Mouse (Mus musculus) heart, postnatal 36 days (tissue): ENCODE measurements around the gene A630023A22Rik. TPM values are rescaled to one million over a fixed set of nuclear protein-coding genes. Genes with fewer than 3 reads are reported as not detected.

Source experiments
- DNase-seq, 2 experiments: peaks; one replicate each; pipeline ENCODE4 v3.0.0; 2021 to 2022
- intact Hi-C: fragments of 180-260 bp; cut with DNase I; formaldehyde crosslinking; loops from one replicate; pipeline ENCODE4 v1.15.1; 2025
- total RNA-seq, 2 experiments: library from RNA; stranded (reverse); gene quantifications; 2 replicates each; pipeline ENCODE4 v1.2.3; 2021

Gene A630023A22Rik
- total RNA-seq = not detected

- no peak for DNase-seq
- intact Hi-C loops = no loop called here
Observed at GRCm38 (mm10) chr14:34102601-34103000, at the start of gene A630023A22Rik. Gene A630023A22Rik (minus strand): TSS chr14:34102754.

- DNase-seq = peak; percentile 47 to 52
- intact Hi-C loops = loop anchor here (2.0 to 10.0 kb wide), 2 partner anchors 46 to 188 kb away; no protein-coding TSS in a partner anchor
Observed at GRCm38 (mm10) chr14:34152342-34152741, 49.8 kb upstream of the A630023A22Rik start, which contains the start of gene Npy4r. Gene Npy4r (minus strand): TSS chr14:34152489.

GRCm38 (mm10) chr14:34142915-34143314 is 40.4 kb upstream of the A630023A22Rik start:
- intact Hi-C loops = no loop called here
- DNase-seq = no peak

GRCm38 (mm10) chr14:34142316-34142715 is 39.8 kb upstream of the A630023A22Rik start:
- DNase-seq = no peak
- intact Hi-C loops = no loop called here

- intact Hi-C loops = no loop called here
- no peak for DNase-seq
Observed at GRCm38 (mm10) chr14:34139671-34140664, 37.4 kb upstream of the A630023A22Rik start.

- intact Hi-C loops = no loop called here
- DNase-seq = no peak
Observed at GRCm38 (mm10) chr14:34135391-34135790, 32.8 kb upstream of the A630023A22Rik start.

- DNase-seq = no peak
- intact Hi-C loops = no loop called here
Observed at GRCm38 (mm10) chr14:34131216-34131615, 28.7 kb upstream of the A630023A22Rik start.

- intact Hi-C loops = no loop called here
- DNase-seq = no peak
Observed at GRCm38 (mm10) chr14:34121691-34122090, 19.1 kb upstream of the A630023A22Rik start.

GRCm38 (mm10) chr14:34120923-34121351 is 18.4 kb upstream of the A630023A22Rik start:
- DNase-seq = no peak
- intact Hi-C loops = no loop called here

GRCm38 (mm10) chr14:34120016-34120910 is 17.7 kb upstream of the A630023A22Rik start:
- intact Hi-C loops = no loop called here
- DNase-seq = no peak

GRCm38 (mm10) chr14:34119046-34119723 is 16.6 kb upstream of the A630023A22Rik start:
- DNase-seq = peak in 1 of 2 experiments; percentile 21
- intact Hi-C loops = no loop called here

GRCm38 (mm10) chr14:34114311-34114710 is 11.8 kb upstream of the A630023A22Rik start:
- intact Hi-C loops = no loop called here

GRCm38 (mm10) chr14:34107594-34107993 is 5.0 kb upstream of the A630023A22Rik start:
- intact Hi-C loops = loop anchor here (2.0 kb wide), 1 partner anchor 45 kb away; the partner anchor contains the start of gene Npy4r
- no peak for DNase-seq

More at GRCm38 (mm10) chr14:34114311-34114710, 11.8 kb upstream of the A630023A22Rik start:
- no peak for DNase-seq

- peak in 1 of 2 experiments; percentile 50 for DNase-seq
- intact Hi-C loops = loop anchor here (2.0 kb wide), 1 partner anchor 46 kb away; the partner anchor contains the start of gene Npy4r
Observed at GRCm38 (mm10) chr14:34106389-34107062, 4.0 kb upstream of the A630023A22Rik start.

GRCm38 (mm10) chr14:34104892-34105291 is 2.3 kb upstream of the A630023A22Rik start:
- DNase-seq = peak; percentile 75
- intact Hi-C loops = loop anchor here (1.0 to 2.0 kb wide), 3 partner anchors 25 to 146 kb away; no protein-coding TSS in a partner anchor

GRCm38 (mm10) chr14:34103855-34104254 is 1.3 kb upstream of the A630023A22Rik start:
- no peak for DNase-seq
- intact Hi-C loops = loop anchor here (1.0 to 2.0 kb wide), 2 partner anchors 24 to 145 kb away; no protein-coding TSS in a partner anchor

GRCm38 (mm10) chr14:34096161-34096560 is 6.4 kb downstream of the A630023A22Rik start:
- no peak for DNase-seq
- intact Hi-C loops = no loop called here

- intact Hi-C loops = no loop called here
- DNase-seq = no peak
Observed at GRCm38 (mm10) chr14:34092856-34093255, 9.7 kb downstream of the A630023A22Rik start.

GRCm38 (mm10) chr14:34091475-34091874 is 11.1 kb downstream of the A630023A22Rik start:
- intact Hi-C loops = no loop called here
- no peak for DNase-seq
